Mouse (Mus musculus) T-cell, adult 2 months (primary cell): ENCODE results near the gene Slc25a43.

ENCODE experiments used
- DNase-seq: peaks from one replicate; pipeline ENCODE4 v3.0.0; 2022; ENCODE audit warnings: low spot score

Slc25a43 gene

GRCm38 (mm10) chrX:36743503-36744101, at the start of gene Slc25a43:
Gene Slc25a43, plus strand, starts transcription at chrX:36743659.
- no peak for DNase-seq

- peak; percentile 2 for DNase-seq
Observed at GRCm38 (mm10) chrX:36740124-36740951, 3.1 kb upstream of the Slc25a43 start.

GRCm38 (mm10) chrX:36741278-36741677, 2.2 kb upstream of the Slc25a43 start:
- DNase-seq = no peak

GRCm38 (mm10) chrX:36742744-36743143, 715 bp upstream of the Slc25a43 start:
- no peak for DNase-seq

GRCm38 (mm10) chrX:36744735-36745134, 1.3 kb downstream of the Slc25a43 start:
- DNase-seq = peak; percentile 38

GRCm38 (mm10) chrX:36745333-36745732, 1.9 kb downstream of the Slc25a43 start:
- no peak for DNase-seq

- DNase-seq = no peak
Observed at GRCm38 (mm10) chrX:36746789-36747188, 3.3 kb downstream of the Slc25a43 start.

GRCm38 (mm10) chrX:36748573-36748972, 5.1 kb downstream of the Slc25a43 start:
- DNase-seq = no peak

GRCm38 (mm10) chrX:36749281-36749785, 5.9 kb downstream of the Slc25a43 start:
- no peak for DNase-seq

- no peak for DNase-seq
Observed at GRCm38 (mm10) chrX:36750591-36750990, 7.1 kb downstream of the Slc25a43 start.

- DNase-seq = no peak
Observed at GRCm38 (mm10) chrX:36752586-36752985, 9.1 kb downstream of the Slc25a43 start.

GRCm38 (mm10) chrX:36757796-36758472, 14.5 kb downstream of the Slc25a43 start:
- DNase-seq = peak; percentile 42

GRCm38 (mm10) chrX:36758566-36758965, 15.1 kb downstream of the Slc25a43 start:
- DNase-seq = no peak

- peak; percentile 56 for DNase-seq
Observed at GRCm38 (mm10) chrX:36760946-36761635, 17.6 kb downstream of the Slc25a43 start.

- DNase-seq = no peak
Observed at GRCm38 (mm10) chrX:36762289-36762688, 18.8 kb downstream of the Slc25a43 start.

- DNase-seq = no peak
Observed at GRCm38 (mm10) chrX:36762894-36763293, 19.4 kb downstream of the Slc25a43 start.

- DNase-seq = no peak
Observed at GRCm38 (mm10) chrX:36763298-36763933, 20.0 kb downstream of the Slc25a43 start.

GRCm38 (mm10) chrX:36763934-36764317, 20.5 kb downstream of the Slc25a43 start:
- no peak for DNase-seq

GRCm38 (mm10) chrX:36767386-36767785, 23.9 kb downstream of the Slc25a43 start:
- DNase-seq = no peak

- DNase-seq = no peak
Observed at GRCm38 (mm10) chrX:36772591-36772990, 29.1 kb downstream of the Slc25a43 start.

GRCm38 (mm10) chrX:36775520-36775919, 32.1 kb downstream of the Slc25a43 start:
- DNase-seq = no peak

- no peak for DNase-seq
Observed at GRCm38 (mm10) chrX:36777694-36778093, 34.2 kb downstream of the Slc25a43 start.
